8 mouse cellular contexts compared by ENCODE assay signal in the genomic region with DNA sequence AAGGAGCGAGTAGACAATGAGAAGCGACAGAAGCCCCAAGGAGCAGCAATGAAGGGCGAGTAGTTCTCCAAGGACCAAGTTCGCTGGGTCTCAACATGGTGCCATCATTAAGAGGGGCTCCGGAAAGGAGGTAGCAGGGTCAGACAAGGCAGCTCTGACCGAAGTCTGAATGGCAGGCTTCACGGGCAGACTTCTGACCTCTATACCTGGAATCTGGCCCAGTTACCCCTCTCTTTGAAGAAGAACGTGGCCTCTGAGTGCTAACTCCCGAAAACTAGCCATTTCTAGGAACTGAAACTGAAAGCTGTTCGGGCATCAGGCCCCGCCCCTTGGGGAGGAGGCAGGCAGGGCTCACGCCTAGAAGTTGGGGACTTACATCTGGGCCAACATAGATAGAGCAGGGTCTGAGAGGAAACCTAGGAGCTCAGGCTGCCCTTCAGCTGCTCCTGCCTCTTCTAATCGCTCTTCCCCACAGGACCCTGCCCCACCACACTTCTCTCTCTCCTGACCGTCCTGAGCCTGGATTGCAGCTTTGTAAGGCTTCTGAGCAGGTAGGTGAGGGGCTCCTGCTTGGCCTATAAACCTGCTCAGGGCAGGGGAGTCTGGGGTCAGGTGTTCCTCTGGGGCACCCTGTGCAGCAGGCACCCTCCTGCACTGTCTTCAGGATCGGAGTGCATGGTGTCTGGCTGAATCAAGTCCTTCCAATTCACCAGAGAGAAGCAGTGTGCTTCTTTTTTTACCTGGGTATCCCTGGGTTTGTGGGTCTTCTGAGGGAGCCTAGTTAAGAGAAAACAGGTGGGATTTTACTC. TPM values are rescaled to one million over a fixed set of nuclear protein-coding genes. Genes with fewer than 3 reads are reported as not detected.
DNase-seq lines count a peak whose midpoint lies in the region; ATAC-seq and TF ChIP-seq lines count a peak whose summit lies in the region.
"Not testable (repeated sequence)": the region's sequence is repeated elsewhere in the genome, so short reads cannot be mapped to it uniquely, and the experiment has no call there.

A gene (plus strand): TSS at position 328 of the 809 bp plus-strand sequence.
A gene (plus strand): TSS at position 390 of the 809 bp plus-strand sequence.

- H3K4me2 ChIP-seq in heart, embryonic 12.5 days: peak within 1 kb of the TSS; percentile 87
- peak within 1 kb of the TSS; percentile 62 for H3K4me2 ChIP-seq in kidney, embryonic 15.5 days
- H3K4me2 ChIP-seq in liver, embryonic 13.5 days: peak within 1 kb of the TSS; percentile 79
- peak within 1 kb of the TSS; percentile 96 for H3K4me2 ChIP-seq in myocyte (ENCODE audit: low read depth)

- not testable (repeated sequence) for H3K36me3 ChIP-seq in heart, embryonic 12.5 days; kidney, embryonic 15.5 days; liver, embryonic 13.5 days; myocyte (ENCODE audit: control insufficient read depth, insufficient read depth)

- not testable (repeated sequence) for TF ChIP-seq POLR2A in myocyte (IDR thresholded peaks at IDR 0.05; ENCODE audit: insufficient read length, low read depth)

- peak within 1 kb of the TSS; percentile 68 for H3K4me3 ChIP-seq in heart, embryonic 12.5 days
- peak within 1 kb of the TSS; percentile 69 for H3K4me3 ChIP-seq in kidney, embryonic 15.5 days (replicated peaks)
- peak within 1 kb of the TSS; percentile 71 for H3K4me3 ChIP-seq in liver, embryonic 13.5 days (replicated peaks)
- H3K4me3 ChIP-seq in myocyte: peak within 1 kb of the TSS; percentile 39

- peak within 1 kb of the TSS; percentile 66 for H3K9ac ChIP-seq in heart, embryonic 12.5 days
- H3K9ac ChIP-seq in kidney, embryonic 15.5 days: peak within 1 kb of the TSS; percentile 43
- H3K9ac ChIP-seq in liver, embryonic 13.5 days: peak within 1 kb of the TSS; percentile 80

- H3K79me2 ChIP-seq in myocyte (ENCODE audit: control insufficient read depth, insufficient read depth): not testable (repeated sequence)

- WGBS in heart, embryonic 12.5 days: 4% methylated on average over 14 of the region's 15 CpGs
- WGBS in kidney, embryonic 15.5 days: 7% methylated on average over 14 of the region's 15 CpGs
- 4% methylated on average over 15 of the region's 15 CpGs for WGBS in liver, embryonic 13.5 days (ENCODE audit: insufficient replicate concordance)

- peak within 1 kb of the TSS; percentile 8 for H3K27ac ChIP-seq in heart, embryonic 12.5 days (ENCODE audit: poor library complexity, severe bottlenecking)
- peak within 1 kb of the TSS; percentile 74; the same call in 1 of the 2 replicates for H3K27ac ChIP-seq in kidney, embryonic 15.5 days
- peak within 1 kb of the TSS; percentile 79 for H3K27ac ChIP-seq in liver, embryonic 13.5 days

- DNase-seq in 3134 (ENCODE audit: extremely low read depth, insufficient read length, low spot score): peak; percentile 62
- peak; percentile 86 to 92 for DNase-seq in adrenal gland, postnatal 36 days
- DNase-seq in liver, embryonic 13.5 days: peak; percentile 84
- peak; percentile 90 to 94 for DNase-seq in spleen, postnatal 36 days (ENCODE audit: low spot score in 2 of 2)

- not testable (repeated sequence) for H3K9me3 ChIP-seq in heart, embryonic 12.5 days (replicated peaks); kidney, embryonic 15.5 days (replicated peaks); liver, embryonic 13.5 days (replicated peaks)

- not testable (repeated sequence) for H3K4me1 ChIP-seq in heart, embryonic 12.5 days (replicated peaks); kidney, embryonic 15.5 days
- peaks cover 29% of the 10 kb centered on the region for H3K4me1 ChIP-seq in liver, embryonic 13.5 days (replicated peaks)

- H3K27me3 ChIP-seq in heart, embryonic 12.5 days (replicated peaks); kidney, embryonic 15.5 days; liver, embryonic 13.5 days; myocyte (ENCODE audit: control insufficient read depth, insufficient read depth, insufficient read length): not testable (repeated sequence)

- ATAC-seq in erythroid progenitor cell, adult 5-6 weeks (replicated peaks; ENCODE audit: low FRiP score, poor library complexity, severe bottlenecking): peak; percentile 98
- ATAC-seq in heart, embryonic 12.5 days (ENCODE audit: insufficient number of reproducible peaks, low FRiP score): peak; percentile 88
- ATAC-seq in kidney, embryonic 15.5 days (replicated peaks; ENCODE audit: low FRiP score): peak; percentile 93
- ATAC-seq in liver, embryonic 13.5 days (ENCODE audit: low read depth): peak; percentile 99

- not testable (repeated sequence) for H3ac ChIP-seq in myocyte (ENCODE audit: control insufficient read depth, insufficient read length)

RNA-seq across cellular contexts. Expression of the first gene that starts in this region (rescaled TPM):
- total RNA-seq in adrenal gland, postnatal 36 days (2021): 10 to 100 TPM; 12.8 to 18.9 TPM
- total RNA-seq in erythroid progenitor cell, adult 5-6 weeks (2015; ENCODE audit: low replicate concordance): 16.8 and 27.4 TPM in 2 replicates
- total RNA-seq in erythroid progenitor cell, adult 5-6 weeks (2017; ENCODE audit: low replicate concordance): 17.1 and 20.9 TPM in 2 replicates
- 3.7 and 3.9 TPM in 2 replicates for polyA plus RNA-seq in heart, embryonic 12.5 days (2016; fragmentation: Nextera tagmentation; extraction: Ambion mirVana)
- polyA plus RNA-seq in kidney, embryonic 15.5 days (2015; fragmentation: Nextera tagmentation; extraction: Ambion mirVana): 4.5 and 4.6 TPM in 2 replicates
- 6.4 and 7.7 TPM in 2 replicates for polyA plus RNA-seq in liver, embryonic 13.5 days (2015; fragmentation: Nextera tagmentation; extraction: Ambion mirVana)
- 3.7 TPM for polyA plus RNA-seq in myocyte (2012; fragmentation: generic; extraction: Trizol)

RNA-seq across cellular contexts. Expression of the second gene that starts in this region (rescaled TPM):
- 10 to 100 TPM; 13.7 to 18.8 TPM for total RNA-seq in adrenal gland, postnatal 36 days (2021)
- 6.5 and 12.6 TPM in 2 replicates for total RNA-seq in erythroid progenitor cell, adult 5-6 weeks (2015; ENCODE audit: low replicate concordance)
- 5.9 and 6.8 TPM in 2 replicates for total RNA-seq in erythroid progenitor cell, adult 5-6 weeks (2017; ENCODE audit: low replicate concordance)
- polyA plus RNA-seq in heart, embryonic 12.5 days (2016; fragmentation: Nextera tagmentation; extraction: Ambion mirVana): 2.8 and 3.7 TPM in 2 replicates
- polyA plus RNA-seq in kidney, embryonic 15.5 days (2015; fragmentation: Nextera tagmentation; extraction: Ambion mirVana): 2.1 and 2.4 TPM in 2 replicates
- 2.6 and 3.8 TPM in 2 replicates for polyA plus RNA-seq in liver, embryonic 13.5 days (2015; fragmentation: Nextera tagmentation; extraction: Ambion mirVana)
- polyA plus RNA-seq in myocyte (2012; fragmentation: generic; extraction: Trizol): 0.77 TPM

Comparison
In these comparisons a context has a peak if more than half of its experiments do, and no peak if none do; other contexts are left out.
1. Peak in every context shown above with its lines: DNase-seq, ATAC-seq, H3K4me3 ChIP-seq and H3K27ac ChIP-seq.
2. H3K27ac ChIP-seq: peak in every context shown above with its lines; median percentile 79 in liver, embryonic 13.5 days; 74 in kidney, embryonic 15.5 days; 8 in heart, embryonic 12.5 days.